Mouse (Mus musculus): Measurements from ENCODE around the gene Wbp2. TPM values are rescaled to one million over a fixed set of nuclear protein-coding genes. Genes with fewer than 3 reads are reported as not detected.
A peak's percentile ranks its signal among the peaks of the same experiment; 100 is the strongest.
"Not testable (repeated sequence)": the region's sequence is repeated elsewhere in the genome, so short reads cannot be mapped to it uniquely, and the experiment has no call there.

Gene Wbp2
- polyA plus RNA-seq, 1 experiment from 2014 or later = 121 TPM

DNA sequence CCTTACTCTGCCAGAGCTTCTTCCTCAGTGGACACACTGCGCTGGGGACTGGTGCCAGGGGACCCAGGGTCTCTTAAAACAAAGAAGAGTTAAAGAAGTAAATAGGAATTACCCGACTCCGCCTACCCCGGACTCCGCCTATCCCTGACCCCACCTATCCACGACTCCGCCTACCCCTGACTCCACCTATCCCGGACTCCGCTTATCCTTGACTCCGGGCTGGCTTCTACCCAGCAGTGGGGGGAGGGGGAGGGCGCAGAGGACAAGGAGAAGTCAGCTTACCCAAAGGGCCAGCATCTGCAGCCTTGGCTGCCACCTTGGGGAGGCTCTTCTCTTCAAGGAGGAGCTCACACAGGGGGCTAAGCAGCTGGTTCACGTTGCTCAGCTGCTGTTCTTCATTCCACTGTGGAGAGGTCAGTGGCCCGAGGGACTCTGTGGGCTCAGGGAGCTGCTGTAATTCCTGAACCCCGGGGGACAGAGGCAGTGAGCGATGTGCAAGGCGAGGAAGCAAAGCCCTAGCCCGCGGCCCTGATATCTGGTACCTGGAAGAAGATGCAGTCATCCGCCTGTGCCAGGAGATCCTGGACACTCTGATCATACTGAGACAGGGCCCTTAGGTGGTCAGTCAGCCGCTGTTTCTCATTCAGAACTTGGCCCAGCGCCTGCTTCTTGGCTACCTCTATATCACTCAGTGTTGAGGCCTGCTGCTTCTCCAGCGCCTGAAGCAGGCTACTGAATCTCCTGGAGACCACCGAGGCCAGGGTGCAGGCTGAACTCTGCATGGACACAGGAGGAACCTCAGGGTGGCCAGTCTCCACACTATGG, 40.6 kb upstream of the Wbp2 start, which contains the start of gene Trim47:
TSS of gene Trim47 (minus strand) at position 55 of the 825 bp plus-strand sequence.
- Histone ChIP-seq H3K4me3 (no peak within 1 kb of the TSS), H3K4me2 (peak within 1 kb of the TSS; percentile 41), H3K4me1 (replicated peaks) (peaks cover 40% of the 10 kb centered on the region), H3K9ac (peak within 1 kb of the TSS; percentile 9; the same call in 1 of the 2 replicates), H3K27me3 (no peaks in the 10 kb centered on the region), H3K9me3 (replicated peaks) (no peaks in the 10 kb centered on the region), H3K27ac (peak within 1 kb of the TSS; percentile 39; the same call in 1 of the 2 replicates), H3K36me3 (peaks cover 39% of the 10 kb centered on the region)
- 22% methylated on average over 23 of the region's 23 CpGs for WGBS
- ATAC-seq (replicated peaks; ENCODE audit: insufficient number of reproducible peaks, insufficient read depth, low FRiP score, low read depth) = no peak; the same call in 1 of the 2 replicates

DNA sequence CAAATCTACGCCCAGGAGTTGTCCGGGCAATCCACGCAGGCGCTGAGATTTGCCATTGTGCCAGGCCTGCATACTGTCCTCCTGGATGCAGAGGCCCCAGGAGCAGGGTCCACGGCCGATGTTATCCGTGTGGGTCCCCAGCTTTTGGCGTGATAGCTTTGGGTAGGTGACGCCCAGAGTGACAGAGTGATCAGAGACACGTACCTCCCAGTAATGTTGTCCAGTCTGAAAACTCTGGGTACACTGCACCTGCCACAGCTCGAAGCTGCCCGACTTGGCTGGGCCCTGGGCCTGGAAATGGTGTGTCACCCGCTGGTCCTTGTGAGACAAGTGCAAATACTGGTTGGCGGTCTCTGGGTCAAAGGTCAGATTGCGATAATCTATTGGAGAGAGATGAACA, 39.5 kb upstream of the Wbp2 start:
- H3K36me3 ChIP-seq = peaks cover 36% of the 10 kb centered on the region
- no peak overlapping the region for H3K4me2 ChIP-seq
- no peak for ATAC-seq (replicated peaks; ENCODE audit: insufficient number of reproducible peaks, insufficient read depth, low FRiP score, low read depth)
- H3K9me3 ChIP-seq (replicated peaks) = no peaks in the 10 kb centered on the region
- H3K4me1 ChIP-seq (replicated peaks) = peaks cover 31% of the 10 kb centered on the region
- H3K4me3 ChIP-seq = no peak overlapping the region
- H3K9ac ChIP-seq = no peak overlapping the region
- WGBS = 93% methylated on average over 15 of the region's 15 CpGs
- H3K27ac ChIP-seq = no peak overlapping the region
- no peaks in the 10 kb centered on the region for H3K27me3 ChIP-seq

DNA sequence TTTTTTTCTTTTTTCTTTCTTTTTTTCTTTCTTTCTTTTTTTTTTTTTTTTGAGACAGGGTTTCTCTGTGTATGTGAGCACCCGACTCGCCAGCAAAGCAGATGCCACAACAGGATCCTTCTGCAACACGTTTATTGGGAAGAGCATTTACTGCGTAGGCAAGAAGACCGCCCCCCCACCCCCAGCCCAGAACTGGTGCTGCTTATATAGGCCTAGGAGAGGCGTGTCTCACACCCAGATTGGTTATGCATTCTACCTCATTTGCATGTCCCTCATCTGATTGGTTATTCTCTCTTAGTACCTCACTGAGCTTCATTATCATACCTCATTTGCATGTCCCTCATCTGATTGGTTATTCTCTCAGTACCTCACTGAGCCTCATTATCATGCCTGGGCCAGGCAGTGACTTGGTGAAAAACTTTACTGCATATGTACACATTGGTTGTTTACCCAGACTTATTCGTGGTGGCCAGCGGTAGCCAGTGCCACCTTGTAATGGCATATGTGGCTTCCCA, 35.0 kb upstream of the Wbp2 start:
- not testable (repeated sequence) for H3K4me1 ChIP-seq (replicated peaks); H3K4me2 ChIP-seq; H3K4me3 ChIP-seq; H3K27ac ChIP-seq; H3K27me3 ChIP-seq; H3K9me3 ChIP-seq (replicated peaks); ATAC-seq (replicated peaks; ENCODE audit: insufficient number of reproducible peaks, insufficient read depth, low FRiP score, low read depth); H3K9ac ChIP-seq
- 92% methylated on average over 8 of the region's 8 CpGs for WGBS
- H3K36me3 ChIP-seq = peaks cover 36% of the 10 kb centered on the region

DNA sequence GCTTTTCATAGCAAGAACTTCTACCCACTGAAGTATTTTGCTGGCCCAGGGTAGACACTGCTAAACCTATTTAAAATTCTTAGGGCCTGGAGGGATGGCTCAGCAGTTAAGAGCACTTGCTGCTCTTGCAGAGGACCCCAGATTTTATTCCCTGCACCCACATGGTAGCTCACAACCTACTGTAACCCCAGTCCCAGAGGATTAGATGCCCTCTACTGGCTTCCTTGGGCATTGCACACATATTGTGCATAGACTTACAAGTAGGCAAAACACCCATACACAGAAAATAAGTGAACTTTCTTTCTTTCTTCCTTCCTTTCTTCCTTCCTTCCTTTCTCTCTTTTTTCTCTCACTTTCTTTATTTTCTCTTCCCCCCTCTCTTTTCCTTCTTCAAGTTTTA, 31.0 kb upstream of the Wbp2 start:
- H3K9ac ChIP-seq = no peak overlapping the region
- no peak overlapping the region for H3K4me2 ChIP-seq
- no peaks in the 10 kb centered on the region for H3K4me1 ChIP-seq (replicated peaks)
- no peak overlapping the region for H3K4me3 ChIP-seq
- H3K27ac ChIP-seq = no peak overlapping the region
- no peak for ATAC-seq (replicated peaks; ENCODE audit: insufficient number of reproducible peaks, insufficient read depth, low FRiP score, low read depth)
- H3K27me3 ChIP-seq = no peaks in the 10 kb centered on the region
- H3K9me3 ChIP-seq (replicated peaks) = no peaks in the 10 kb centered on the region
- peaks cover 10% of the 10 kb centered on the region; the same call in 1 of the 2 replicates for H3K36me3 ChIP-seq

DNA sequence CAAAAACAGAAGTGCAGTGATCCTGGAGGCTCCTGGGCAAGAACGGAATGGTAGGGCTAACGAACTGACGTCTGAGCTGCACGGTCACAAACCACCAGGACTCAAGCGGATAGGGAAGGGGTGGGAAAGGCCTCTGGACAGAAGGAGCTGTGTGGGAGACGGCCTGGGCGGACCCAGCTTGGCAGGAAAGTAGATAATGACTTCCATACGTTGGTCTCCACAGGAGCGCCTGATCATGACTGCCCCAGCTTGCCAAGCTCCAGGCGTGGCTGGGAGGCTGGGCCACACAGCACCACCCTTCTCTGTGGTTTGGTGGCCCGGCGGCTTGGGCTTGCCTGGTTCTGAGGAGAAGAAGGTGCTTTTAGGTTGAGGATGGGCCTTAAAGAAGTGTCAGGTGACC, 30.4 kb upstream of the Wbp2 start:
- Histone ChIP-seq H3K27ac (0 out of 2 replicates have a peak overlapping the region, but pooled peaks have one; percentile 11), H3K4me1 (replicated peaks) (no peaks in the 10 kb centered on the region), H3K4me2 (no peak overlapping the region), H3K27me3 (no peaks in the 10 kb centered on the region), H3K9ac (no peak overlapping the region), H3K9me3 (replicated peaks) (no peaks in the 10 kb centered on the region), H3K36me3 (peaks cover 4% of the 10 kb centered on the region; the same call in 1 of the 2 replicates), H3K4me3 (no peak overlapping the region)
- ATAC-seq (replicated peaks; ENCODE audit: insufficient number of reproducible peaks, insufficient read depth, low FRiP score, low read depth) = 0 out of 2 replicates have a peak, but pooled peaks have one; percentile 47
- 63% methylated on average over 12 of the region's 12 CpGs for WGBS

DNA sequence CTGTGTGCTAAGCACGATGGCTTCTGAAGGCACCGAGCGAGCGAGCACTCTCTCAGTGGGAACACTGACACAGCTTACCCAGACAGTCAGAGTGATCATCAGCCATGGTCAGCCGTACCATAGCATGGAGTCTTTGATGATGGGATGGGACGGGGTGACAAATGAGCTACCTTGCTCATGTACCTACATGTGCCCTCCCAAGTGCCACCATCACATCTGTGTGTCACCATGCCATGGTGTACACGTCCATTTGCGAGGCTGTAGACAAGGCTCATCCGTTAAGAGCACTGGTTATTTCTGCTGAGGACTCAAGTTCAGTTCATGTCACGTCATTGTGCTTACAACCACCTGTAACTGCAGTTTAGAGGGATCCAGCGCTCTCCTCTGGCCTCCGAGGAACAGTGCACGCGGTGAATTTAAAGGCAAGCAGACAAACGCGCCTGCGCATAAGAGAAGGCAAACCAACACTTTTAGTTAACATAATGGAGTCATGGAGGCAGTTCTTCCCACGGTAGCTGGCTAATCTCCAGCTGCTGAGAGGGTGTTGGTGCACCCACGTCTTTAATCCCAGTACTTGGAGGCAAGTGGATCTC, 24.9 kb upstream of the Wbp2 start:
- Histone ChIP-seq H3K9ac (no peak overlapping the region), H3K4me2 (no peak overlapping the region), H3K27ac (no peak overlapping the region), H3K36me3 (no peaks in the 10 kb centered on the region), H3K27me3 (no peaks in the 10 kb centered on the region), H3K4me1 (replicated peaks) (peaks cover 32% of the 10 kb centered on the region), H3K4me3 (no peak overlapping the region), H3K9me3 (replicated peaks) (no peaks in the 10 kb centered on the region)
- WGBS = 88% methylated on average over 19 of the region's 19 CpGs
- ATAC-seq (replicated peaks; ENCODE audit: insufficient number of reproducible peaks, insufficient read depth, low FRiP score, low read depth) = no peak

DNA sequence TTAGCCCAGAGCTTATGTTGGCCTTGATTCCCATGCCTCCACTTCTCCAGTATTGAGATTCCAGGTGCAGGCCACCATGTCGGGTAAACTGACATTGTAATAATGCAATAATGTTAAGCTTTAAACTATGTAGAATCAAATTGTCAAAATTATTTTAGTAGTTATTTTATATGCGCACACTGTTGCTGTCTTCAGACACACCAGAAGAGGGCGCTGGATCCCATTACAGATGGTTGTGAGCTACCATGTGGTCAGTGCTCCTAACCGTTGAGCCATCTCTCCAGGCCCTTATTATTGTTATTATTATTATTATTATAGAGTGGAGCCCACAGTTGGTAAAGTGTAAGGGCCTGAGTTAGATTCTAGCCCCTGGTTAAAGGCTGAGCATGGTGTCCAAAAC, 24.3 kb upstream of the Wbp2 start:
- no peak overlapping the region for H3K9ac ChIP-seq
- peak overlapping the region; percentile 96 for H3K27ac ChIP-seq
- H3K27me3 ChIP-seq = no peaks in the 10 kb centered on the region
- H3K4me3 ChIP-seq = peak overlapping the region; percentile 85
- ATAC-seq (replicated peaks; ENCODE audit: insufficient number of reproducible peaks, insufficient read depth, low FRiP score, low read depth) = no peak
- peaks cover 39% of the 10 kb centered on the region for H3K4me1 ChIP-seq (replicated peaks)
- peak overlapping the region; percentile 81 for H3K4me2 ChIP-seq
- H3K9me3 ChIP-seq (replicated peaks) = no peaks in the 10 kb centered on the region
- WGBS = 79% methylated on average over 4 of the region's 4 CpGs
- peaks cover 3% of the 10 kb centered on the region; the same call in 1 of the 2 replicates for H3K36me3 ChIP-seq

DNA sequence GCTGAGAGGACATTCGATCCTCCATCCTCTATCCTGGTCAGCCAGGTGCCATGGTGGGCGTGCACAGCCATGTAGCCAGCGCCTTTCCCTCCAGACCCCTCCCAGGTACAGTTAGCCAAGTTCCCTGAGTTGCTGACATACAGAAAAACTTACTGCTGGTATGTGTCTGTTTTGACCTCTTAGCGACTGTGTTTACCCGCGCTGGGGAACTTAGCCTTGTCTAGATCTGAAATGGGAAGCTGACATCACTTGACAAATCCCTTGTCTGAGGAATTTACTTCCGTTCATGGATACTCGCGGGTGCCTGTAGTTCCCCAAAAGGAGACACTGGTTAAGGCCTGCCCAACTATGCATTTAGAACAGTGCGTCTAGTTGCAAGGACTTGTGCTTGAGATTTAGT, 23.7 kb upstream of the Wbp2 start:
- 6% methylated on average over 10 of the region's 10 CpGs for WGBS
- Histone ChIP-seq H3K36me3 (peaks cover 8% of the 10 kb centered on the region), H3K4me3 (peak overlapping the region; percentile 85), H3K4me1 (replicated peaks) (peaks cover 44% of the 10 kb centered on the region), H3K9ac (peak overlapping the region; percentile 83), H3K27ac (peak overlapping the region; percentile 96), H3K27me3 (no peaks in the 10 kb centered on the region), H3K9me3 (replicated peaks) (no peaks in the 10 kb centered on the region), H3K4me2 (peak overlapping the region; percentile 81)
- ATAC-seq (replicated peaks; ENCODE audit: insufficient number of reproducible peaks, insufficient read depth, low FRiP score, low read depth) = peak; percentile 20

DNA sequence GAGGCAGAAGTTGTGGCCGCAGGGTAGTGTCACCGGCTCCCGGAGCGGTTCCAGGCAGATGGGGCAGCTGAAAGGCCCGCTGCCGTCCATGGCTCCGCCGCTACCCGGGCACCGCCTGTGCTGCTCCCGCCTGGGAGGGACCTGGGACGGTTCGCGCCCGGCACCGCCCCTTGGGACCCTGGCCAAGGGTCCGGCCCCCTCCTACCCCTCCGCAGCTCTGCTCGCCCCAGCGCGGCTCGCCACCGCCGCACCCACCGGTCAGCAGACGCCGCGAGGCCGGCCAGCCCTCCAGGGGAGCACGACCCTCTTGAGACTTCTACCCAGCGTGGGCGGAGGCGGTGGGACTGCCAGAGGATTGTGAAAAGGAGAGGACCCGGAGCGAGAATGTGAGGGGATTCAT, 23.3 kb upstream of the Wbp2 start:
- H3K9ac ChIP-seq = peak overlapping the region; percentile 83
- H3K4me3 ChIP-seq = peak overlapping the region; percentile 85
- peak overlapping the region; percentile 81 for H3K4me2 ChIP-seq
- H3K27me3 ChIP-seq = no peaks in the 10 kb centered on the region
- under 1% methylated on average over 35 of the region's 35 CpGs for WGBS
- H3K27ac ChIP-seq = peak overlapping the region; percentile 96
- H3K4me1 ChIP-seq (replicated peaks) = peaks cover 47% of the 10 kb centered on the region
- peak; percentile 90 for ATAC-seq (replicated peaks; ENCODE audit: insufficient number of reproducible peaks, insufficient read depth, low FRiP score, low read depth)
- peaks cover 10% of the 10 kb centered on the region for H3K36me3 ChIP-seq
- no peaks in the 10 kb centered on the region for H3K9me3 ChIP-seq (replicated peaks)

DNA sequence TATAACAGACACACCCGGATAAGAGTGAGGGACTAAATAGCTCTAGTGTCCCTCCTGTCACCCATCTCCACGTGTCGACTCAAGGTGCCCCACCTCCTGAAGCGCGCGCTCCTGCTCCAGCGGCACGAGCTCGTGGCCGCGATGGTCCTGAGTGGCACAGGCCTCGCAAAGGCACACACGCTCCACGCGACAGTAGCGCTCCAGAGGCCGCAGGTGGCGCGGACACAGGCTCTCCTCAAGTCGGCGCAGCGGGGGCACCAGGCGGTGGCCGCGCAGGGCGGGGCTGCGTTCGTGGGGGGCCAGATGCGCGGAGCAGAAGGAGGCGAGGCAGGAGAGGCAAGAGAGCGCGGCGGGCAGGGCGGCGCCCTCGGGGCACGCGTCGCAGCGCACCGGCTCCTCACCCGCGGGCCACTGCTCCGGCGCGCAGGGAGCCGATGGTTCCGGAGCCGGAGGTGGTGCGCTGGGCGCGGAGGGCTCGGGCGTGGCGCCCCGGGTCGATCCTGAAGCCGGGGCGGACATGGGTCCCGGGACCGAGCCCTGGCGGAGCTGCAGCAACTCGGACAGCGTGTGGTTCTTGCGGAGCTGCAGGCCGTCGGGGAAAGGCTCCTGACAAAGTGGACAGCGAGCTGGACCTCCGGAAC, 22.8 kb upstream of the Wbp2 start:
- Histone ChIP-seq H3K4me3 (peak overlapping the region; percentile 85), H3K9ac (peak overlapping the region; percentile 83), H3K9me3 (replicated peaks) (no peaks in the 10 kb centered on the region), H3K27me3 (no peaks in the 10 kb centered on the region), H3K4me1 (replicated peaks) (peaks cover 52% of the 10 kb centered on the region), H3K27ac (peak overlapping the region; percentile 96), H3K36me3 (peaks cover 10% of the 10 kb centered on the region), H3K4me2 (peak overlapping the region; percentile 81)
- peak; percentile 37 for ATAC-seq (replicated peaks; ENCODE audit: insufficient number of reproducible peaks, insufficient read depth, low FRiP score, low read depth)
- WGBS = under 1% methylated on average over 69 of the region's 70 CpGs

DNA sequence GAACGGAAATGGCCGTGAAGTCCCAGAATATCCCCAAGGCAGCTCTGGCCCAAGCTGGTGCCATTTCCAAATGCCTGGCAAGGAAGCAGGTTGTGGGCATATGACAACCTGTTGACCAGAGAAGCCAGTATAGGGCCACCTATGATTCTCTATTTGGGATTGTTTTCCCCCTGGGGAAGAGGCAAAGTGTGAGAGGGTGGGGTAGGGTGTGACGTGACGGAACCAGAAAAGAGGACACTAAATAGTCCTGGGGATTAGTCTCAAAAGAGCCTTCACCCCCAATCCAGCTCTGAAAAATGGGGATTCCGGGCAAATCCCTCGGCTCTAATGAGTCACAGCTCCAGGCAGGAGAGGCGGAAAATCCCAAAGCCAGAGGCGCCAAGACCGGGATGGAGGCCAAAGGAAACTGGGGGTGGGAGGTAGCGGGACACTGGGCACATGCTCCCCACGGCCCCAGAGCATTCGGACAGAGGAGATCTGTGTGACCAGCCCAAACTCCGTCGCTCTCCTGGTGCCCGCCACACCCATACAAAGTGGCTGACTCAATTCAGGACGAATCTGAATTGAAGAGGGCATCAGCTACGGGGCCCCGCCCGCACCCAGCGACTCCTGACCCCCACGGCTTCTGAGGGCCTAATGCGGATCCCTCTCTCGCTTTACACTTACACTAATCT, 21.8 kb upstream of the Wbp2 start:
- no peaks in the 10 kb centered on the region for H3K27me3 ChIP-seq
- H3K9ac ChIP-seq = peak overlapping the region; percentile 83
- WGBS = 13% methylated on average over 23 of the region's 23 CpGs
- H3K9me3 ChIP-seq (replicated peaks) = no peaks in the 10 kb centered on the region
- peak overlapping the region; percentile 85 for H3K4me3 ChIP-seq
- H3K27ac ChIP-seq = peak overlapping the region; percentile 96
- H3K4me1 ChIP-seq (replicated peaks) = peaks cover 62% of the 10 kb centered on the region
- H3K4me2 ChIP-seq = peak overlapping the region; percentile 81
- H3K36me3 ChIP-seq = peaks cover 10% of the 10 kb centered on the region
- no peak for ATAC-seq (replicated peaks; ENCODE audit: insufficient number of reproducible peaks, insufficient read depth, low FRiP score, low read depth)

Data from heart, embryonic 15.5 days (tissue).